Mouse (Mus musculus): ENCODE data around the gene Sart1. TPM values are rescaled to one million over a fixed set of nuclear protein-coding genes. Genes with fewer than 3 reads are reported as not detected.

The Sart1 gene
- polyA plus RNA-seq, 1 experiment from 2014 or later: 81.2 TPM

- H3K9me3 ChIP-seq: no peaks in the 10 kb centered on the region
These were observed 50.5 kb downstream of the Sart1 start for GRCm38 (mm10) chr19:5337975-5338374.

GRCm38 (mm10) chr19:5335441-5335840, 53.1 kb downstream of the Sart1 start, which contains the start of gene Catsper1:
TSS of gene Catsper1 (plus strand) at chr19:5335741.
- 87% methylated on average over 6 of the region's 6 CpGs for WGBS
- ATAC-seq (replicated peaks): no peak
- H3K4me2 ChIP-seq (replicated peaks): no peak within 1 kb of the TSS

More at GRCm38 (mm10) chr19:5337975-5338374, 50.5 kb downstream of the Sart1 start:
- 23% methylated on average over 5 of the region's 5 CpGs for WGBS
- no peak for ATAC-seq (replicated peaks)
- Histone ChIP-seq H3K4me1 (no peaks in the 10 kb centered on the region), H3K27ac (replicated peaks) (no peak overlapping the region), H3K4me3 (no peak overlapping the region), H3K9ac (replicated peaks) (no peak overlapping the region), H3K4me2 (replicated peaks) (no peak overlapping the region), H3K27me3 (no peaks in the 10 kb centered on the region), H3K36me3 (no peaks in the 10 kb centered on the region)

GRCm38 (mm10) chr19:5334741-5335140, 53.8 kb downstream of the Sart1 start:
- Histone ChIP-seq H3K4me2 (replicated peaks) (no peak overlapping the region), H3K4me3 (no peak overlapping the region), H3K27ac (replicated peaks) (no peak overlapping the region), H3K9me3 (no peaks in the 10 kb centered on the region), H3K9ac (replicated peaks) (no peak overlapping the region), H3K36me3 (no peaks in the 10 kb centered on the region), H3K27me3 (no peaks in the 10 kb centered on the region), H3K4me1 (no peaks in the 10 kb centered on the region)
- WGBS: 82% methylated on average over 5 of the region's 5 CpGs
- ATAC-seq (replicated peaks): no peak

More at GRCm38 (mm10) chr19:5335441-5335840, 53.1 kb downstream of the Sart1 start, which contains the start of gene Catsper1:
- Histone ChIP-seq H3K4me1 (no peaks in the 10 kb centered on the region), H3K9ac (replicated peaks) (no peak within 1 kb of the TSS), H3K27ac (replicated peaks) (no peak within 1 kb of the TSS), H3K4me3 (no peak within 1 kb of the TSS), H3K36me3 (no peaks in the 10 kb centered on the region), H3K27me3 (no peaks in the 10 kb centered on the region), H3K9me3 (no peaks in the 10 kb centered on the region)

- Histone ChIP-seq H3K27me3 (no peaks in the 10 kb centered on the region), H3K4me3 (no peak overlapping the region), H3K9me3 (no peaks in the 10 kb centered on the region), H3K27ac (replicated peaks) (no peak overlapping the region), H3K4me2 (replicated peaks) (no peak overlapping the region), H3K4me1 (no peaks in the 10 kb centered on the region), H3K9ac (replicated peaks) (no peak overlapping the region), H3K36me3 (no peaks in the 10 kb centered on the region)
- ATAC-seq (replicated peaks): no peak
- WGBS: 78% methylated on average over 19 of the region's 19 CpGs
These were observed 60.5 kb downstream of the Sart1 start for GRCm38 (mm10) chr19:5327970-5328369.

Other genes with a start within 250 kb of the Sart1 start
- 32.5 and 33.3 TPM in 2 replicates for gene Pacs1, start 115.6 kb downstream of the Sart1 start, polyA plus RNA-seq (2015; fragmentation: Nextera tagmentation; extraction: Ambion mirVana)
- 381 and 383 TPM in 2 replicates for gene Sf3b2, start 93.2 kb downstream of the Sart1 start, polyA plus RNA-seq (2015; fragmentation: Nextera tagmentation; extraction: Ambion mirVana)
- gene Gal3st3, start 90.4 kb downstream of the Sart1 start, polyA plus RNA-seq (2015; fragmentation: Nextera tagmentation; extraction: Ambion mirVana): 31.4 and 31.6 TPM in 2 replicates
- not detected in 2 replicates for gene Catsper1, start 53.0 kb downstream of the Sart1 start, polyA plus RNA-seq (2015; fragmentation: Nextera tagmentation; extraction: Ambion mirVana)
- 2.7 and 3.1 TPM in 2 replicates for gene Cst6, start 39.1 kb downstream of the Sart1 start, polyA plus RNA-seq (2015; fragmentation: Nextera tagmentation; extraction: Ambion mirVana)
- 49.6 and 52.8 TPM in 2 replicates for gene Eif1ad, start 22.0 kb downstream of the Sart1 start, polyA plus RNA-seq (2015; fragmentation: Nextera tagmentation; extraction: Ambion mirVana)
- 401 and 423 TPM in 2 replicates for gene Banf1, start 21.5 kb downstream of the Sart1 start, polyA plus RNA-seq (2015; fragmentation: Nextera tagmentation; extraction: Ambion mirVana)
- gene Tsga10ip, start 13.8 kb upstream of the Sart1 start, polyA plus RNA-seq (2015; fragmentation: Nextera tagmentation; extraction: Ambion mirVana): 0.10 TPM in 1 of 2 replicates, not detected in the other
- 306 and 315 TPM in 2 replicates for gene Drap1, start 36.3 kb upstream of the Sart1 start, polyA plus RNA-seq (2015; fragmentation: Nextera tagmentation; extraction: Ambion mirVana)
- gene AI837181, start 36.4 kb upstream of the Sart1 start, polyA plus RNA-seq (2015; fragmentation: Nextera tagmentation; extraction: Ambion mirVana): 66.5 TPM in 2 replicates
- not detected in 2 replicates for gene Fosl1, start 58.8 kb upstream of the Sart1 start, polyA plus RNA-seq (2015; fragmentation: Nextera tagmentation; extraction: Ambion mirVana)
- 10.7 and 11.4 TPM in 2 replicates for gene Ccdc85b, start 69.2 kb upstream of the Sart1 start, polyA plus RNA-seq (2015; fragmentation: Nextera tagmentation; extraction: Ambion mirVana)
- gene Fibp, start 71.9 kb upstream of the Sart1 start, polyA plus RNA-seq (2015; fragmentation: Nextera tagmentation; extraction: Ambion mirVana): 160 and 184 TPM in 2 replicates
- gene Ctsw, start 79.8 kb upstream of the Sart1 start, polyA plus RNA-seq (2015; fragmentation: Nextera tagmentation; extraction: Ambion mirVana): 4.4 and 4.8 TPM in 2 replicates
- 30.1 TPM in 2 replicates for gene Efemp2, start 85.3 kb upstream of the Sart1 start, polyA plus RNA-seq (2015; fragmentation: Nextera tagmentation; extraction: Ambion mirVana)
- 55.3 and 60.7 TPM in 2 replicates for gene Mus81, start 99.7 kb upstream of the Sart1 start, polyA plus RNA-seq (2015; fragmentation: Nextera tagmentation; extraction: Ambion mirVana)
- gene Cfl1, start 101.8 kb upstream of the Sart1 start, polyA plus RNA-seq (2015; fragmentation: Nextera tagmentation; extraction: Ambion mirVana): 3,659 and 3,744 TPM in 2 replicates
- gene 1700020D05Rik, start 115.1 kb upstream of the Sart1 start, polyA plus RNA-seq (2015; fragmentation: Nextera tagmentation; extraction: Ambion mirVana): 0.39 and 0.49 TPM in 2 replicates
- gene Snx32, start 121.8 kb upstream of the Sart1 start, polyA plus RNA-seq (2015; fragmentation: Nextera tagmentation; extraction: Ambion mirVana): 71.9 and 72.8 TPM in 2 replicates
- gene Ovol1, start 171.9 kb upstream of the Sart1 start, polyA plus RNA-seq (2015; fragmentation: Nextera tagmentation; extraction: Ambion mirVana): not detected in 2 replicates
- gene Ap5b1, start 179.3 kb upstream of the Sart1 start, polyA plus RNA-seq (2015; fragmentation: Nextera tagmentation; extraction: Ambion mirVana): 2.2 and 2.3 TPM in 2 replicates
- 93.4 and 99.8 TPM in 2 replicates for gene Rnaseh2c, start 213.2 kb upstream of the Sart1 start, polyA plus RNA-seq (2015; fragmentation: Nextera tagmentation; extraction: Ambion mirVana)
- 75.9 and 76.9 TPM in 2 replicates for gene Kat5, start 221.5 kb upstream of the Sart1 start, polyA plus RNA-seq (2015; fragmentation: Nextera tagmentation; extraction: Ambion mirVana)
- 34.7 and 38.3 TPM in 2 replicates for gene Rela, start 248.8 kb upstream of the Sart1 start, polyA plus RNA-seq (2015; fragmentation: Nextera tagmentation; extraction: Ambion mirVana)